Mouse (Mus musculus): Measurements from ENCODE around the gene Orai2.
A peak's percentile ranks its signal among the peaks of the same experiment; 100 is the strongest.
"Not testable (repeated sequence)": the region's sequence is repeated elsewhere in the genome, so short reads cannot be mapped to it uniquely, and the experiment has no call there.

Gene Orai2

GRCm38 (mm10) chr5:136135571-136136291, 34.8 kb downstream of the Orai2 start, which contains the start of the genes Lrwd1 and Alkbh4:
Gene Lrwd1 (minus strand): TSS chr5:136136074.
Gene Alkbh4 (plus strand): TSS chr5:136136146.
- DNase-seq = peak; percentile 93

- no peak for DNase-seq
Measured at GRCm38 (mm10) chr5:136122165-136122564, 48.3 kb downstream of the Orai2 start.

- no peak for DNase-seq
Measured at GRCm38 (mm10) chr5:136116784-136117112, 53.8 kb downstream of the Orai2 start.

- peak; percentile 98 for DNase-seq
Measured at GRCm38 (mm10) chr5:136115891-136116783, 54.4 kb downstream of the Orai2 start, which contains the start of gene Polr2j. Gene Polr2j (plus strand): TSS chr5:136116631.

GRCm38 (mm10) chr5:136113546-136113945, 57.0 kb downstream of the Orai2 start:
- DNase-seq = not testable (repeated sequence)

GRCm38 (mm10) chr5:136109042-136109441, 61.5 kb downstream of the Orai2 start:
- no peak for DNase-seq

- no peak for DNase-seq
Measured at GRCm38 (mm10) chr5:136108486-136108885, 62.0 kb downstream of the Orai2 start.

GRCm38 (mm10) chr5:136104511-136104910, 66.0 kb downstream of the Orai2 start:
- no peak for DNase-seq

- DNase-seq = peak; percentile 69
Measured at GRCm38 (mm10) chr5:136102099-136102820, 68.3 kb downstream of the Orai2 start.

GRCm38 (mm10) chr5:136098536-136098935, 72.0 kb downstream of the Orai2 start:
- no peak for DNase-seq

Measured in cerebellum, adult 8-10 months (tissue).